Mouse (Mus musculus): ENCODE data around the gene Slc9a1. TPM values are rescaled to one million over a fixed set of nuclear protein-coding genes. Genes with fewer than 3 reads are reported as not detected.

Slc9a1 gene
- total RNA-seq, 2 experiments from 2014 or later = 10.0 to 12.8 TPM

DNA sequence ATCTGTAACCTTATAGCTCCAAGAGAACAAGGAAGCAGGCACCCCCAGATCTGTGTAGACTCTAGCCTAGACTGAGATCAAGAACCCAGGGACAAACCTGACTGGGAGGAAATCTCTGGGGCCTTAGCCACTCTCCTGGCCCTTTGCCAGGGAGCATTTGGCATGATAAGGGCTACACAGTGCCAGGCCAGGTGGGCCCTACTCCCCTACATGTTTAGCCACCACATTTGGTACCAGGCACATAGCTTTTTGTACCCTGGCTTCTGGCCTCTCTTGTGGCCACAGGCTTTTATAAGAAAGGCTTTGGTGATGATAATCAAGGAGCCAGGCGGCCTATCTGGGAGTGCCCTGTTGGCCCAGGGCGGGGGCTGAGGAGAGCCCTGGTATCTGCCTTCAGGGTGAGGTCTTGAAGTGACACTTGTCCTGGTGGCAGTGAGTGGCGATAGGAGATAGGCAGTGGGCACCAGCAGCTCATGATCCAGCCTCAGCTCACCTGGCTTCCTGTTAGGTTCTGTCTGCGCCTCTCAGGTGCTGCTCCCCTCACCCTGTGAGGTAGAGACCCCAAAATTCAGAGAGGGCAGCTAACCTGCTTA is 25.6 kb downstream of the Slc9a1 start:
- DNase-seq = no peak
- intact Hi-C loops (cut with DNase I; ENCODE audit: low total_unique reads) = no loop called here

DNA sequence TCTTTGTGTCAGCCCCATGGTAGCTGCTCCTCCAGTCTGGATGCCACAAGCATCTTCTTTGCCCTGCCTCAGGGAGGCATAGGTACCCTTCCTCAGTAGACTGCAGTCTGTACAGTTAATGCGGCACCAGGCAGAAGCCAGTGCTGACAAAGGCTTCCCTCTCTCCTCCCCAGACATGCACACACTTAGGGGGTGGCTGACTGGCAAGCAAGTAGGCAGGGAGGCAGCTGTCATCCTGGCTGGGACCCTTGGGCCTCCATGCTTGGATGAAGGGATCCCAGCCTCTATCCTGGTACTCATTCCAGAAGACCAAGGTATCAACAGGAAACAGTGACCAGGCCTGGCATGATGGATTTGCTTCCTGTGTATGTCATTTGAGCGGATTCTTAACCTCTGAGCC is 26.6 kb downstream of the Slc9a1 start:
- DNase-seq = no peak
- intact Hi-C loops (cut with DNase I; ENCODE audit: low total_unique reads) = no loop called here

DNA sequence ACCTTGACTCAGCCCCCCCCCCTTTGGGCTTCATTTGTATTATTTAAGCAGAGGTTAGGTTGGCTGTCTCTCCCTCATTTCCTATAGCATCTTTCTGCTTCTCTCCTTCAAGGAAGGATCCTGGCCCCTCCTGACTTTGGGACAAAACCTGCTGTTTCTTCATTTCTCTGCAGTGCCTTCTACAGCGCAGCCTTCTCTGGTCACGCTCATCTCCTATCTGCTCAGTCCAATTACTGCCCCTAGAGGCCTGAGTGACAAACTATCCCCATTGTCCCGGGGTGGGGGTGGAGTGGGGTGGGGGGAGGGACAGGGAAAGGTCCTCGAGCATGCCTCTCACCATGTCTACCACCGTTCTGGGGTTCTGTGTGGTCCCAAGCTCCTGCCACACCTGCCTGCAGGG is 27.8 kb downstream of the Slc9a1 start:
- intact Hi-C loops (cut with DNase I; ENCODE audit: low total_unique reads) = no loop called here
- DNase-seq = no peak

DNA sequence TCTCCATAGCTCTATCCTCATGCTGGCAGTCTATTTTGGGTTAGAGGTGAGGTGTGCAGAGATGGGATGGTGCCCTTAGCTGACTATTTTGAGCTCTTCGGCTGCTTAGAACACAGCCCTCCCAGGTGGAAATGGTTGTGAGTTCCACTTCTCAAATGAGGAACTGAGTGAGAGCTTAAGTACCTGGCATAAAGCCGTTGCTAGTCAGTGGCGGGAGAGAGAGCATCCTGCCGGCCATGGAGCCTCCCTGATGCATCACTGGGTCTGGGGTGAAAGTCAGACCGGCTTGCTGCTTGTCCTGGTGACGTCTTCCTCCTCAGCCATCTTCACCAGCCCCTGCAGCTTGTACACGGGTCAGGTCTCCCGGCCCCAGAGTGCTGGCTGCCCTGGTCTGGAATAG is 28.5 kb downstream of the Slc9a1 start:
- DNase-seq = no peak
- intact Hi-C loops (cut with DNase I; ENCODE audit: low total_unique reads) = no loop called here

DNA sequence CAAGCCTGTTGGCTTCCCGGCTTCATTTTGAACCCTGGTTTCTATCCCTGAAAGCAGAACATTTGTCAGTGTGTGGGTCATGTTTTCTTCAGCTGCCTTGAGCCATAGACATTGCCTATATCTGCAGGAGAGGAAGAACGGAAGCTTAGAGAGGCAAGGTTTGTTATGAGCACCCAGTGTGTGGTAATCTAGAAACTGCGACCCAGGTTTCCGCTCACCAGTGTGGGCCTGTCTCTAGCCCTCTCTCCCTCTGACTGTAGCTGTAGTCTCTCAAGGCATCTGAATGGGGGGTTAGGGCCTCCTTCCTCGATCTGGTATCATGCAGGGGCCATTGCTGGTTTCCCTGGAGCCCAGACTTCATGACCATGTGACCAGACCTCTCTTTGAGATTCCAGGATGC is 29.1 kb downstream of the Slc9a1 start:
- DNase-seq = no peak
- intact Hi-C loops (cut with DNase I; ENCODE audit: low total_unique reads) = no loop called here

DNA sequence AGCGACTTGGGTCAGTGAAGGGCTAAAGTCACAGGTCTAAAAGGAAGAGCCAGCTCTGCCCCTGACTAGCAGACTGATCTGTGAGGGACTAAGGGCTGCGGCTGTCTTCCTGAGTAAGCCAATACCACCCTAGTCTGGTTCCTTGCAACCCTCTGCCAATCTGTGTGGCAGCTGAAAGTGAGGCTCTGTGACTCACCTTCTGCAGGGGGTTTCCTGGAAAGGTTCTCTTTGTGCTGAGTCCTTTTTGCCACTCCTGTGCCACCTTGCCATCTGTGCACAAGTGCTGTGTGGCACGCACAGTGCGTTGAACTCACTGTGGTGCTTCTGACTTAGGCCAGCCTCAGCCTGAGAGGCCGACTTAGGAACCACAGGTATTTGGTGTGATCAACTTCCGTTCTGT is 30.0 kb downstream of the Slc9a1 start:
- no peak for DNase-seq
- intact Hi-C loops (cut with DNase I; ENCODE audit: low total_unique reads) = no loop called here

DNA sequence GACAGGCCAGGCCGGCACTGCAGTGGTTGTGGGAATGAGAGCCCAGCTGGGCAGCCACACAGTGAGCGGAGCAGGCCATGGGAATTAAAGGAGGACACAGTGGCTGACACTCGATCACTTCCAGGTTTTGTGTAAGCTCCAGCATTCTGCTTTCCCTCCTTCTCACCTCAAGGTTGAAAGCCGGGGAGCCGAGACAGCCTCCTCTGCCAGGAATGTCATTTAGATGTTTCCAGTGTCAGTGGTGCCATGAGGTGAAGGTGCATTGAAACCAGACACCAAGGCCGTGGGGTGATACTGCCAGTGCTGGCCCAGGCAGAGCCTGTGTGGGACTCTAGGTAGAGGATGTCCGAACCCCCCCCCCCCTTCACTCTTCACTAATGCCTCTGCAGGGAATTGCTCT is 30.6 kb downstream of the Slc9a1 start:
- no peak for DNase-seq
- intact Hi-C loops (cut with DNase I; ENCODE audit: low total_unique reads) = no loop called here

DNA sequence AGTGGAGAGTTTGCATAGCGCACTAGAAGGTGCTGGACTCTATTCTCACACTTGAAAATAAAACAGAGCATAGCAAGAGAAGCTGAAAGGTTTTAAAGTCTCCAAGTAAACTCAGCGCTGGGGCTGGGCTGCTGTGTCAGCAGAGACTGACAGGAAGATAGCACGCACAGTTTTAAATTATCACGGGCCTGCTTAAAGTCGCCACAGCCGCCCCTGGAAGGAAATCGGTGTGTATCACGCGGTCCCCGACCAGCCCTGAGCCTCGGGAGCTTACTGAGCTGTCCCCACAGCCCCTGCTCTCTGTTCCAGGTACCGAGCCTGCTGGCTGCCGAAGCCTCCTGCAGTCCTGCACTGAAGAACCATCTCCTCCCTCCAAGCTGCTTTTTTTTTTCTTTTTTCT is 32.5 kb downstream of the Slc9a1 start:
- DNase-seq = no peak
- intact Hi-C loops (cut with DNase I; ENCODE audit: low total_unique reads) = no loop called here

DNA sequence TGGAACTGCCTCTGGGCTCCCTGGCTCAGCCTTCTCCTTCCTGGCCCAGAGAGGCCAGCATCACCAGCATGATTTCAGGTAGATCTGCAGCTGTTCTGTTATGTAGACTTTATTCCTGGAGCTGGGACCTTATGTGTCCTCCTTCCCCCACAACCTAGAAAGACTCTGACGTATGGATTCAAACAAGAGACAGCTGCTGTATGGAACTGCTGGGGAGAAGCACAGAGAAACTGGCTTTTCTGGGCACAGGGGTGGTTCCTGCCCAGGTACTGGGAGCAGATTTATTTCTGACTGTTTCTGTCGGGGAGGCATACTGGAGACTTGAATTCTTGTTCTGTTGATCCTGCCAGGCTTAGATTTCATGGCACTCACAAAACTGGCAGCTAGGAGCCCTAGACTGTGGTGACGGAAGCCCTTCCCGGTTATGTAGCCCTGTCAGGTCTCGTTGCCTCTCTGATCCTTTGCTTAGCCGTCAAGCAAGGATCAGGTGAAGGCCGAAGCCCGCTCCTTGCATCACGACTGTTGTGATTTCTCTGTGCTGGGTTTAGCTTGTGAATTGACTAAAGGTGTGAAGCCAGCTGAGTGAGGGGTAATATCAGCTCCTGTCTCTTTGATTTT is 34.2 kb downstream of the Slc9a1 start:
- DNase-seq = no peak
- intact Hi-C loops (cut with DNase I; ENCODE audit: low total_unique reads) = no loop called here

DNA sequence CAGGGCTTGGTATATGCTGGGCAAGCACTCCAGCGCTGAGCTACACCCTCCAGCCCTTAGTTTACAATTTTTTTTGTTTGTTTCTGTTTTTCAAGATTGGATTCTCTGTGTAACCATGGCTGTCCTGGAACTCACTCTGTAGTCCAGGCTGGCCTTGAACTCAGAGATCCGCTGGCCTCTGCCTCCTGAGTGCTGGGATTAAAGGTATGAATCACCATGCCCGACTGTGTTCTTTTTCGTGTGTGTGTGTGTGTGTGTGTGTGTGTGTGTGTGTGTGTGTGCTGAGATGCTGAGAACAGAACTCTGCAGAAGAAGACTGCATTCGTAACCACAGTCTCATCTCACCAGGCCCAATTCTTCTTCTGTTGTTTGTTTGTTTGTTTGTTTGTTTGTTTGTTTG is 34.8 kb downstream of the Slc9a1 start:
- intact Hi-C loops (cut with DNase I; ENCODE audit: low total_unique reads) = no loop called here
- no peak for DNase-seq

DNA sequence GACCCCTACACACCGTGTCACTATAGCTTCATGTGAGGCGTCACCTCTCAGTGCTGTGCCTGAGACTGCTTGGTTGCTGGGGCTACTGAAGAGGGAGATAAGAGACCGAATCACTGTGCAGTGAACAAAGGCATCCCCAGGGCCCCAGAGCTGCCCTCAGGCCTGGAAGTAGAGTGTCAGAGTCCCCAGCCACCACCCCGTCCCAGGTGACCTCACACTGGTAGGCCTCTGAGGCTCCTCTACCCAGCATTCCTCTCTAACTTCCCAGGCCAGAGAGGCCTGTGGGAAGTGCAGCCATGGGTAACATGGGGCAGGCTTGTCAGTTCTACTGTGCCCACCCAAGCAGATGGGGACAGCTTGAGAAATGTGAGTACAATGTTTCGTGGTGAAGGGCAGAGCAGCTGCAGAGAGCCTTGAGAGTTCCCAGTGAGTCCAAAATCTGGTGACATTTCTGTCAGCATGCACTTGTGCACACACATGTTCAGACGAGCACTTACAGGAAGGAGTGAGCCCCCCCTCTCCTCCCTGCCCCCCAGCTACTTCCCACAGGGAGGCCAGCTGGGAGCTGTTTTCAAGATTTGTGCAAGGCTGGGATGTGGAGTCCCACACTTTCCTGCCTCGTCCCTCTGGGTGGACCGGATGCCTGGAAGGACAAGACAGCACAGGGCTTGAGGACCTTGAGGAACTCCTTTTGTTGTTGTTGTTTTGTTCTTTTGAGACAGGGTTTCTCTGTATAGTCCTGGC is 37.0 kb downstream of the Slc9a1 start:
- DNase-seq = no peak
- intact Hi-C loops (cut with DNase I; ENCODE audit: low total_unique reads) = no loop called here

DNA sequence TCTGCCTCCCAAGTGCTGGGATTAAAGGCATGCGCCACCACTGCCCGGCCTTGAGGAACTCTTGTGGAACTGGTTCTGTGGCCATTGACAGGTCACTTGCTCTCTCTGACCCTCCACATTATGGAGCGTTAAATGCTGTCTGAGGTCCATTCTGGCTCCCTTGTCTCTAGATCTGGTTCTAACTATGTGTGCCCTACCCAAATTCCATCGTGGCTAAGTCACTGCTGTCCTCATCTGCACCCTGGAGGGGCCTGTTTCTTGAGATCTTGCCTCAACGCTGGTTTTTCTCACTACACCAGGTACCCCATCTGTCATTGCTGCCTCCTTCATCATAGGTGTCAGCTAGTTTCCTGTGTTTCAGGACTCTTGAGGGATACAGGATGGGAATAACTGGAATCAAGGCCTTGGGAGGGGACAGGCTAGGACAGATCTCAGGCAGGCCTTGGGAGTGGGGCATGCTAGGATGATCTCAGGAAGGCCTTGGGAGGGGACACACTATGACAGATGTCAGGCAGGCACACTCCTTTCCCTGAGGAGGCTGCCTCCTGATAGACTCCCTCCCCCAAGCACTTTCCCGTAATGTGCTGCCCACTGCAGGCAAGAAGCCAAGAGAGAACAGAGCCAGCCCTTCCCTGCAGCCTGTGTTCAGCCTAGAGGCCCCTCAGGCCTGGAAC is 37.7 kb downstream of the Slc9a1 start:
- intact Hi-C loops (cut with DNase I; ENCODE audit: low total_unique reads) = no loop called here
- no peak for DNase-seq

DNA sequence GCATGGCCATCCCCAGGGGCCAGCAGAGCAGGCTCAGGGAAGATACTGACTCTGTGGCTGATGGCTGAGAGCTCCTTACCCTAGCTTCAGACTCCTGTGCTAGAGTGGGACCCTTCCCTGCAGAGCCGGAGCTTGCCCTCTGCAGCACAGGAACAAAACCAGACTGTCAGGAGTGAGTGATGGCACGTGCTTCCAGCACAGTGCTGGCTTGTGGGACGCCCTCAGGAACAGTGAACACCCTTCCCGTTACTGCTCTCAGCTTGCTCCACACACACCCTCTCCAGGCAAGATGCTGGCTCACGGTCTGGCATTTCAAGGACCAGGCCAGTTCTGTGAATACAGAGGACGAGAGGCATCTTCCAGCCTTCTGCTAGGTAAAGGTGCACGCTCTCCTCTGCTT is 38.5 kb downstream of the Slc9a1 start:
- intact Hi-C loops (cut with DNase I; ENCODE audit: low total_unique reads) = no loop called here
- no peak for DNase-seq

DNA sequence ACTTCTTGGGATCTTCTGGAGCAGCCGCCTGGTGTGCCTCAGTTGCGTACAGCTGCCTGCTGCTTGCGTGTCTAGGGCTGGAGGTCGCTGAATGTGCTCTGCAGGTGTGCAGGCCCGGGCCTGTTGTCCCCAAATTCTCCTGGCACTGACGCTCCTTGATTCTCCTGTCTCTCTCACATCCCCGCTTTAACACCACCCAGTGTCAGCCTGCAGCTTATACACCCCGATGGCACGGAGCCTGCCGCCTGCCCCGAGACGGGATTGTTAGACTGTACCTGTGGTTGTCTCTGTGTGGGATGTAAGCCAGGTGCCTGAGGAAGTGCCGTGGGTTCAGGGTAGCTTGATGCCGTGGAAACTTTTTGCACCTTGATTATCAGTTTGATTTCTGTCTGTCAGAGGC is 41.5 kb downstream of the Slc9a1 start:
- intact Hi-C loops (cut with DNase I; ENCODE audit: low total_unique reads) = no loop called here
- no peak for DNase-seq

DNA sequence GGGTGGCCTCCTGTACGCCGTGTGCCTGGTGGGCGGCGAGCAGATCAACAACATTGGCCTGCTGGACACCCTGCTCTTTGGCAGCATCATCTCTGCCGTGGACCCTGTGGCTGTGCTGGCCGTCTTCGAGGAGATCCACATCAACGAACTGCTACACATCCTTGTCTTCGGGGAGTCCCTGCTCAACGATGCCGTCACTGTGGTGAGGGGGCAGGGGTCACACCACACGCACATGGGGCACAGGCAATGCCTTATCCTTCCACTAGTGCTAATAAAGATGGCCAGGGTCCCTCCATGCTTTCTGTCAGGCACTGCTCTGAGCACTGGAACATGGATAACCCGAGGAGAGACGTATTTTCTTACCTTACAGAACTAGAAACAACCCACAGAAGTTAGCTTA is 42.6 kb downstream of the Slc9a1 start:
- intact Hi-C loops (cut with DNase I; ENCODE audit: low total_unique reads) = no loop called here
- no peak for DNase-seq

DNA sequence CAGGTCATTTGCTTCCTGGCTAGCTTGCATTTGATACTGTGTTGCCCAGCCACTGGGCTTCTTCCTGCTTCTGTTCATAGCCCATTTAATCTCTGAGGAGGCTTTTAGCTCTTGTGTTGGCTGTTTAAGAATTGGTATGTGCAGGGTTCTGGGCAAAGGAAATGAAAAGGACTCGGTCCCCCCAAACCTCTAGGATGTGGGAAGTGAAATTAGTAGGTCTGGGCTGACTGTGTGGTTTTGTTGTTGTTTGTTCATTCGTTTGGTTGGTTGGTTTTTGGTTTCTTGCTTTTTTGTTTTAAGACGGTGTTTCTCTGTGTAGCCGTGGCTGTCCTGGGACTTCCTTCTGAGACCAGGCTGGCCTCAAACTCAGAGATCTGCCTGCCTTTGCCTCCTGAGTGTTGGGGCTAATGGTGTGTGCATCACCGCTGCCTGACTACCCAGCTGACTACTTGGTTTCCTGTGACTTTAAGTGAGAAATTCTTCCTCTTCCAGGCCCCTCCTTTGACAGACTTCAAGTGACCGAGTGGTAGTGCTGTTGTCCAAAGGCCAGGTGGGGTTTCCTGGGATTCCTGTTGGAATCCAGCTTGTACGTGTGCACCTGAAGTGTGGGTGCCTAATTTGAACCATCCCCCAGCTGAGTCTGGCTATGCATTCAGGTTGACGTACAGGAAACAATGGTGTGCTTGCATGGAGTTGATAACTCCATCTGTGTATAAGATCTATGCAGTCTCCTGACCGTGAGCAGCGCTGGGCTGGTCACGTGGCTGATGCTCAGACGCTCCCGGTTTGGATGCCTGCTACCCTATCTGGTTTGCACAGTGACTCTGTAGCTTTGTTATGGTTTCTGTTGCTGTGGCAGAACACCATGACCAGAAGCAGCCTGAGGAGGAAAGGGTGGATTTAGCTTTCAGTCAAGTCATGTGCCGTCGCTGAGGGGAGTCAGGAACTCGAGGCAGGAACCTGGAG is 43.4 kb downstream of the Slc9a1 start:
- intact Hi-C loops (cut with DNase I; ENCODE audit: low total_unique reads) = no loop called here
- no peak for DNase-seq

DNA sequence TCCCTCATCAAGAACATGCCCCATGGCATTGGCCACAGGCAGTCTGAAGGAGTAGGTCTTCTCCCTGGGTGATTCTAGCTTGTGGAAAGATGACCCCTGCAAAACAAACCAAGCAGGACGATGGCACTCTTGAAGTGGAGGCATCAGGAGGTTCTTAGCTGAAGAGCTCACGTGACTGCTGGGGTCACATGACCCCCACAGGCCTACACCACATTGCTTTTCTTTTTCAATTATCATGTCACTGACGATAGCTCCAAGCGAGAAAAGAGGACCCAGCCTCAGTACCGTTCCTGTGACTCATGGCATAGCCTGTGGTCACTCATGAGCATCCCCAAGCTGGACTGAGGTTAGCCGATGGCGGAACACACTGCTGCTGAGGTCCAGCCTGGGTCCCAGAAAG is 44.1 kb downstream of the Slc9a1 start:
- no peak for DNase-seq
- intact Hi-C loops (cut with DNase I; ENCODE audit: low total_unique reads) = no loop called here

DNA sequence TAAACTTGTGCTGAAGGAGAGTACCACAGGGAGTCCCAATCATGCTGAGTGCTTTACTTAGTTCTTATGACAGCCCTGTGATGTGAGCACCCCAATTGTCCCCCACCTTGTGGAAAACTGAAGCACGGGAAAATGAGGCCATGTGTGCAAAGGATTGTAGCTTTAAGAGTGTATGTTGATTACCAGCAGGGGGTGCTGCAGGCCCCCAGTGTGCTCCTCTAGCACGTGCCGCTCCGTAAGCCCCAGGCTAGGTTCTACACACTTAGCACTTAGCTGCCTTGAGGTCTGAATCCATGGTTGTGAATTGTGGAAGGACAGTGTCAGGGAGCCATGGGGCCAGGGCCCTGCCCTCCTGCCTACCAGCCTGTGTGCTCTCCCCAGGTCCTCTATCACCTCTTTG is 45.4 kb downstream of the Slc9a1 start:
- intact Hi-C loops (cut with DNase I; ENCODE audit: low total_unique reads) = loop anchor here (5.0 kb wide), 1 partner anchor 43 kb away; no protein-coding TSS in a partner anchor
- DNase-seq = no peak

DNA sequence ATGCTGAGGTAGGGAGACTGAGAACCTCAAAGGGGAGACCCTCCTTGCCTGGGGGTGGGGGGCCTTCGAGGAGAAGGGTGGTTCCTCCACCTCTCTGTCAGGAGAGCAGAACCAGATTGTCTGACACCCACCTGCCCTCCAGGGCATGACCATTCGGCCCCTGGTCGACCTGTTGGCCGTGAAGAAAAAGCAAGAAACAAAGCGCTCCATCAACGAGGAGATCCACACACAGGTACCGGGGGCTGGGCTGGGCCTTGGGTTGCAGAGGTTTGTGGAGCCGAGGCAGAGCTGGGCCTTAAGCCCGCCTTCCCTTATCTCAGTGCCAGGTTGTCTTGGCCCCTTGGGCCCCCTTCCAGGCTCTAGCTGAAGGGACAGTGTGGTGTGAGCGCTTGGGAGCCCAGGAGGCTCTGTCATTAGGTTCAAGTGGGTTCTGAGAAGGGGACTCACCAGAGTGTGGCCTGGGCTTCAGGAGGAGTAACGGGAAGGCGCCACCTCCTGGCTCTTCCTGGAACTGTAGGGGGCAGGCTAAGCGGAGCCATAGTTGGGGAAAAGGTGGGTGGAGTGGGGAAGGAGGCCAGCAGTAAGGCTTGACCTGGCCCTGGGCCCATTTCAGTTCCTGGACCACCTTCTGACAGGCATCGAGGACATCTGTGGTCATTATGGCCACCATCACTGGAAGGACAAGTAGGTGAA is 50.0 kb downstream of the Slc9a1 start:
- intact Hi-C loops (cut with DNase I; ENCODE audit: low total_unique reads) = loop anchor here (5.0 to 10.0 kb wide), 3 partner anchors 47 to 195 kb away; no protein-coding TSS in a partner anchor
- DNase-seq = peak; percentile 76

Data from gastrocnemius, postnatal 14 days (tissue).